Mouse (Mus musculus) liver, postnatal 0 days (tissue): ENCODE data around the gene Tuba3a. TPM values are rescaled to one million over a fixed set of nuclear protein-coding genes. Genes with fewer than 3 reads are reported as not detected.

ENCODE experiments used
- ATAC-seq: fragments of 200-750 bp; cut with Nextera tagmentation; 2 replicates; pipeline ENCODE4 v1.8.0; 2017; ENCODE audit warnings: mild to moderate bottlenecking, moderate library complexity
- DNase-seq: peaks from one replicate; pipeline ENCODE4 v3.0.0-alpha.2; 2016
- H3K27ac ChIP-seq: fragments of 300-500 bp; sonication (generic); 2 replicates; pipeline ENCODE4 v1.5.1; 2014; ENCODE audit warnings: antibody characterized with exemption, moderate library complexity, mild to moderate bottlenecking, low read depth
- H3K27me3 ChIP-seq: fragments of 300-500 bp; sonication (generic); 2 replicates; pipeline ENCODE4 v1.6.1; 2014; ENCODE audit warnings: low read length, control low read depth, mixed read lengths; ENCODE audit not compliant: insufficient read depth
- H3K36me3 ChIP-seq: fragments of 300-500 bp; sonication (generic); replicated peaks from 2 replicates; pipeline ENCODE4 v1.6.1; 2014; ENCODE audit warnings: mild to moderate bottlenecking, control low read depth, low read length, moderate library complexity, mixed read lengths; ENCODE audit not compliant: insufficient read depth
- H3K4me1 ChIP-seq: fragments of 300-500 bp; sonication (generic); 2 replicates; pipeline ENCODE4 v1.6.1; 2014; ENCODE audit warnings: antibody characterized with exemption, mild to moderate bottlenecking, control low read depth; ENCODE audit not compliant: insufficient read depth
- H3K4me2 ChIP-seq: fragments of 300-500 bp; sonication (generic); 2 replicates; pipeline ENCODE4 v1.6.1; 2014; ENCODE audit warnings: low read depth, mild to moderate bottlenecking, low read length, moderate library complexity, mixed read lengths
- H3K4me3 ChIP-seq: fragments of 300-500 bp; sonication (generic); 2 replicates; pipeline ENCODE4 v1.5.1; 2014; ENCODE audit warnings: low read depth, low read length
- H3K9ac ChIP-seq: fragments of 300-500 bp; sonication (generic); replicated peaks from 2 replicates; pipeline ENCODE4 v1.6.1; 2014; ENCODE audit warnings: mild to moderate bottlenecking, moderate library complexity
- H3K9me3 ChIP-seq: fragments of 300-500 bp; sonication (generic); 2 replicates; pipeline ENCODE4 v1.6.1; 2016; ENCODE audit warnings: mild to moderate bottlenecking, control low read depth, low read length, mixed read lengths
- CTCF ChIP-seq: sonication (generic); IDR thresholded peaks from 2 replicates; pipeline ENCODE4 v1.5.1; 2016; ENCODE audit warnings: antibody characterized with exemption, low read depth
- EP300 ChIP-seq: IDR thresholded peaks from 2 replicates; pipeline ENCODE4 v1.6.1; 2016; ENCODE audit warnings: antibody characterized with exemption, low read depth, mild to moderate bottlenecking
- WGBS: fragments of 180-500 bp; shearing (Covaris S2); extraction: QIAGEN DNeasy Blood & Tissue Kit; methylation state at CpG from one replicate; pipeline ENCODE4 v1.1.7; 2014; ENCODE audit not compliant: insufficient replicate concordance; 5-methylcytosine and 5-hydroxymethylcytosine counted together
- microRNA-seq: library from miRNA; unstranded; fragments of <30 nt; microRNA quantifications from one replicate; pipeline ENCODE4, GENCODE M21; 2016
- polyA plus RNA-seq: library from polyadenylated mRNA; unstranded; fragments of >200 nt; fragmentation: Nextera tagmentation; extraction: Ambion mirVana; gene quantifications from 2 replicates; pipeline ENCODE4 v1.2.1, GENCODE M21; 2015

Tuba3a gene
- polyA plus RNA-seq, 1 experiment from 2014 or later = not detected

DNA sequence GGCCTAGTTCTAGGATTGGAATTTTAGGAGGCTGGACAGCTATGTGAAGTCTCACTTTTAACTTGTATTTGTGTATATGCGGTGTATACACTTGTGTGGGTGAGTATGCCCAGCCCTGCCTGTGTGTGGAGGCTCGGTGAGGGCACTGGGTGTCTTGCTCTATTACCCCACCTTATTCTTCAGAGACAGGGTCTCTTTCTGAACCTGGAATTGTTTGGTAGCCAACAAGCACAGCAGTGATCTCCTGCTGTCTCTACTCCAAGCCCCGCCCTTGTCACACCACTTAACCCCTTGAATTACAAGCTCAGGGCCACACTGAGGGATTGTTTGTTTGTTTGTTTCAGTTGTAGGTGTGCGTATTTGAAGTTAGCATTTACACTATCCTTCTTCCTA is 53.8 kb downstream of the Tuba3a start:
- H3K4me3 ChIP-seq = peak overlapping the region; percentile 80
- ATAC-seq (peak; percentile 47), DNase-seq (no peak)

DNA sequence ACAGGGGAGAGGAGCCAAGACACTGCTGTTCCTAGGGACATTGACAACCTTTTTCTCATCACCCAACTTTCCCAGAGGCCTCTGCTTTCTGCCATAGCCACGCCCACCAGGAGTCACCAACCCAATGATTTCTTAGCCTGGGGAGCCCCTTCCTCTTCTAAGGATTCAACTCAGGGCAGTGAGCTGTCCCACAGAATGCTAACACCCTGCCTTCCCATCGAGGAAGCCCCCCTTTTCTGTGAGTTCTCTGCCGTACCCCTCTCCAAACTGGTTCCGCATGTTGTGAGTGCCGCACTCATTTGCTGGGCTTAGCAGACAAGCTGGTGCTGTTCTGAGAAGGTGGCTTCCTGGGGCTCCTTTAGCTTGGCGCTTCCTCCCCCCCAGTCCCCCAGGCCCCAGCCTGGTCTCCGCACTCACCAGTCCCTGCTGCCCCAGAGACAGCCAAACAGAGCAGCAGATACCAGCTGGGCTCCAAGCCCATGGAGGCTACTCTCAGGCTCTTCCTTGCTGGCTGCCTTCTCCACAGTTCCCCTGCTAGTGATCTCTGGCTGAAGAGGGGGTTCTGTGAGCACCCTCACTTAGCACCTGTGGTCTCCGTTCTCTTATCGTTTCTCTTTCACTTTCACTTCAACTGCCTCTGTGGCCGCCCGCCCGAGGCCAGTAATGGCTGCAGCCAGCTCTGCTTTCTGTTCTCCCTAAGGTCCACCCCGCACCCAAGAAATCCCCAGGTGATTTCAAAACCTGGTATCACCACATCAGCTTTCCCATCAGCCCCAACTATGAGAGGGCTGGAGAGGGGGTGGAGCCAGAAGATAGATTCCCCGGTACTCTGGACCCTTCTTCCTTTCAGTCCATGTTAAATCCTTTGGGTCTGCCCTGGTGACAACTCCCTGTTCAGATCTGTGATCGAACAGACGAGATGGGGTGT is 54.5 kb downstream of the Tuba3a start, which contains the start of gene Tapbpl:
Tapbpl (minus strand) TSS at position 744 of the 928 bp plus-strand sequence.
- Histone ChIP-seq H3K4me1 (peaks cover 22% of the 10 kb centered on the region), H3K4me3 (peak within 1 kb of the TSS; percentile 80), H3K9ac (peak within 1 kb of the TSS; percentile 89), H3K36me3 (peaks cover 19% of the 10 kb centered on the region; the same call in 1 of the 2 replicates), H3K27me3 (no peaks in the 10 kb centered on the region), H3K4me2 (peak within 1 kb of the TSS; percentile 88), H3K9me3 (no peaks in the 10 kb centered on the region), H3K27ac (peak within 1 kb of the TSS; percentile 98)
- peak; percentile 87 for ATAC-seq
- 1% methylated on average over 16 of the region's 16 CpGs for WGBS
- TF ChIP-seq EP300 (no peak), CTCF (no peak)
- DNase-seq = peak; percentile 71

More for the DNA sequence above, 53.8 kb downstream of the Tuba3a start:
- H3K4me2 ChIP-seq = peak overlapping the region; percentile 88
- 24% methylated on average over 4 of the region's 4 CpGs for WGBS
- H3K27me3 ChIP-seq = no peaks in the 10 kb centered on the region
- H3K4me1 ChIP-seq = peaks cover 22% of the 10 kb centered on the region
- H3K36me3 ChIP-seq = peaks cover 13% of the 10 kb centered on the region; the same call in 1 of the 2 replicates
- no peaks in the 10 kb centered on the region for H3K9me3 ChIP-seq
- no peak for TF ChIP-seq EP300
- no peak for TF ChIP-seq CTCF
- peak overlapping the region; percentile 89 for H3K9ac ChIP-seq
- peak overlapping the region; percentile 98 for H3K27ac ChIP-seq

DNA sequence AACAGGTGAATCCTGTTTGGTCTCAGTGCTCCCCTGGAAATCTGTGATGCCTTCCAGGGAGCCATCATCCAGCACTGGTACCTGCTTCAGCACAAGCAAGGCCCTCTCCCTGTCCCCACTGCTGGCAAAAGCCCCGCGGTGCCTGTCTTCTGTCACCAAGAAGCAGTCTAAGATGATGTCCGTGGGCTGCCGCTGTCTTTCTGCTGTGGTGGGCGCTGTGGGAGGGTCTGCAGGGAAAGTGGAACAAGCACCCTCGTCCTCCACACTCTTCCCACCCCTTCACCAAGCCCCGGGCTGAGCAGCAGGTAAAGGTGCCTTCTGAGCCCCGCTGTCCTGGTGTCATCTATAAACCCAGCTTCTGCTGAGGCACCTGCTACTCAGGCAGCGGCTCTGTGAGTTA is 55.3 kb downstream of the Tuba3a start:
- 73% methylated on average over 9 of the region's 9 CpGs for WGBS
- Histone ChIP-seq H3K9me3 (no peaks in the 10 kb centered on the region), H3K4me2 (peak overlapping the region; percentile 88), H3K27ac (peak overlapping the region; percentile 98), H3K9ac (peak overlapping the region; percentile 89; the same call in 1 of the 2 replicates), H3K27me3 (no peaks in the 10 kb centered on the region), H3K4me3 (peak overlapping the region; percentile 80), H3K4me1 (peaks cover 22% of the 10 kb centered on the region), H3K36me3 (peaks cover 24% of the 10 kb centered on the region; the same call in 1 of the 2 replicates)
- TF ChIP-seq EP300 (no peak), CTCF (no peak)
- ATAC-seq (no peak), DNase-seq (no peak)

Small RNAs within 50 kb of the gene (microRNA-seq; reads per million reads assigned to microRNA genes)
- not detected for gene Mir8113

Other genes starting within 250 kb of the Tuba3a start
- gene Ing4, start 246.3 kb downstream of the Tuba3a start, polyA plus RNA-seq = 23.8 and 24.3 TPM in 2 replicates
- gene Acrbp, start 236.4 kb downstream of the Tuba3a start, polyA plus RNA-seq = 1.3 and 2.0 TPM in 2 replicates
- 0.57 and 0.85 TPM in 2 replicates for gene Lpar5, start 218.1 kb downstream of the Tuba3a start, polyA plus RNA-seq
- 20.0 and 24.5 TPM in 2 replicates for gene Chd4, start 190.1 kb downstream of the Tuba3a start, polyA plus RNA-seq
- gene Nop2, start 154.1 kb downstream of the Tuba3a start, polyA plus RNA-seq = 23.2 and 24.8 TPM in 2 replicates
- 4.2 and 4.8 TPM in 2 replicates for gene Iffo1, start 140.8 kb downstream of the Tuba3a start, polyA plus RNA-seq
- gene Gapdh, start 119.6 kb downstream of the Tuba3a start, polyA plus RNA-seq = 1,355 and 1,565 TPM in 2 replicates
- 33.5 and 39.1 TPM in 2 replicates for gene Ncapd2, start 94.3 kb downstream of the Tuba3a start, polyA plus RNA-seq
- gene Mrpl51, start 94.2 kb downstream of the Tuba3a start, polyA plus RNA-seq = 210 and 215 TPM in 2 replicates
- gene Vamp1, start 70.5 kb downstream of the Tuba3a start, polyA plus RNA-seq = 1.4 and 1.7 TPM in 2 replicates
- gene Tapbpl, start 54.2 kb downstream of the Tuba3a start, polyA plus RNA-seq = 14.4 and 14.7 TPM in 2 replicates
- gene Cd27, start 49.0 kb downstream of the Tuba3a start, polyA plus RNA-seq = 1.1 and 2.3 TPM in 2 replicates
- 31.8 TPM in 2 replicates for gene Ltbr, start 27.8 kb upstream of the Tuba3a start, polyA plus RNA-seq
- gene Scnn1a, start 34.6 kb upstream of the Tuba3a start, polyA plus RNA-seq = 0.76 and 1.1 TPM in 2 replicates
- 40.5 and 41.1 TPM in 2 replicates for gene Tnfrsf1a, start 63.3 kb upstream of the Tuba3a start, polyA plus RNA-seq
- gene Plekhg6, start 94.8 kb upstream of the Tuba3a start, polyA plus RNA-seq = 1.1 and 1.2 TPM in 2 replicates
- gene Cd9, start 208.7 kb upstream of the Tuba3a start, polyA plus RNA-seq = 243 and 249 TPM in 2 replicates